Mouse (Mus musculus) forebrain, embryonic 16.5 days (tissue): ENCODE results near the gene Thap8. TPM values are rescaled to one million over a fixed set of nuclear protein-coding genes. Genes with fewer than 3 reads are reported as not detected.
A peak's percentile ranks its signal among the peaks of the same experiment; 100 is the strongest.
"Not testable (repeated sequence)": the region's sequence is repeated elsewhere in the genome, so short reads cannot be mapped to it uniquely, and the experiment has no call there.

Experiments used
- ATAC-seq: fragments of 200-750 bp; cut with Nextera tagmentation; 2 replicates; pipeline ENCODE4 v1.8.0; 2017; ENCODE audit warnings: mild to moderate bottlenecking, moderate library complexity
- H3K27ac ChIP-seq: fragments of 300-500 bp; sonication (generic); 2 replicates; pipeline ENCODE4 v1.5.1; 2014; ENCODE audit warnings: low read length, control low read depth
- H3K27me3 ChIP-seq: fragments of 300-500 bp; sonication (generic); replicated peaks from 2 replicates; pipeline ENCODE4 v1.6.1; 2014; ENCODE audit warnings: low read length; ENCODE audit not compliant: control insufficient read depth, insufficient read depth
- H3K36me3 ChIP-seq: fragments of 300-500 bp; sonication (generic); 2 replicates; pipeline ENCODE4 v1.6.1; 2014; ENCODE audit not compliant: control insufficient read depth, insufficient read depth
- H3K4me1 ChIP-seq: fragments of 300-500 bp; sonication (generic); replicated peaks from 2 replicates; pipeline ENCODE4 v1.6.1; 2014; ENCODE audit warnings: low read length; ENCODE audit not compliant: control insufficient read depth, insufficient read depth
- H3K4me2 ChIP-seq: fragments of 300-500 bp; sonication (generic); 2 replicates; pipeline ENCODE4 v1.6.1; 2014; ENCODE audit warnings: mild to moderate bottlenecking, low read length, control low read depth
- H3K4me3 ChIP-seq: fragments of 300-500 bp; sonication (generic); replicated peaks from 2 replicates; pipeline ENCODE4 v1.5.1; 2014; ENCODE audit warnings: mild to moderate bottlenecking, low read length, control low read depth
- H3K9ac ChIP-seq: fragments of 300-500 bp; sonication (generic); replicated peaks from 2 replicates; pipeline ENCODE4 v1.6.1; 2014; ENCODE audit warnings: low read depth, low read length, control low read depth
- H3K9me3 ChIP-seq: fragments of 300-500 bp; sonication (generic); 2 replicates; pipeline ENCODE4 v1.6.1; 2016; ENCODE audit warnings: low read length; ENCODE audit not compliant: control insufficient read depth
- WGBS: fragments of 180-500 bp; shearing (Covaris S2); extraction: QIAGEN DNeasy Blood & Tissue Kit; methylation state at CpG from one replicate; pipeline ENCODE4 v1.1.7; 2014; 5-methylcytosine and 5-hydroxymethylcytosine counted together
- polyA plus RNA-seq: library from polyadenylated mRNA; unstranded; fragments of >200 nt; fragmentation: Nextera tagmentation; extraction: Ambion mirVana; gene quantifications from 2 replicates; pipeline ENCODE4 v1.2.1, GENCODE M21; 2015

The Thap8 gene
- 0.36 and 0.42 TPM in 2 replicates for polyA plus RNA-seq

- Histone ChIP-seq H3K27ac (peak within 1 kb of the TSS; percentile 100), H3K9me3 (no peaks in the 10 kb centered on the region), H3K9ac (peak within 1 kb of the TSS; percentile 68), H3K4me1 (peaks cover 10% of the 10 kb centered on the region), H3K27me3 (no peaks in the 10 kb centered on the region), H3K4me2 (peak within 1 kb of the TSS; percentile 98), H3K36me3 (no peaks in the 10 kb centered on the region), H3K4me3 (peak within 1 kb of the TSS; percentile 81)
- ATAC-seq: peak; percentile 97
- under 1% methylated on average over 49 of the region's 49 CpGs for WGBS
These were observed at the start of gene Thap8, which contains the start of gene Wdr62 for GRCm38 (mm10) chr7:30279951-30280669. Thap8 (plus strand) TSS chr7:30280094. Wdr62 (minus strand) TSS chr7:30280419.

DNA sequence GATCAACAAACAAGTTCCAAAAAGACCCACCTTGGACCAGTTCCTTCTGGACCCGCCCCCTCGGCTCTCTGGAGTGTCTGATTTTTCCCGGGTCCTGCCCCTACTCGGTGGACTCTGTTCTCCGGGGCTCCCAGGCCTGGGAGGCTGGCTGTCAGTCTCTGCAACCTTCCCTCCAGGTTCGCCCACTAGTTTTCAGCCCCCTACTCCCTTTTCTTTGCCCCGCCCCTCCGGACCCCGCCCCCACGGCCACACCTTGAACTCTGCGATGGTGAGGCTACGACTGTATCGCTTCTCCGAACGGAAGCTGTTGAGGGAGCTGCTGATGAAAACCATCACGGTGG, 48.6 kb upstream of the Thap8 start:
- peaks cover 7% of the 10 kb centered on the region; the same call in 1 of the 2 replicates for H3K36me3 ChIP-seq
- H3K9me3 ChIP-seq: no peaks in the 10 kb centered on the region
- no peaks in the 10 kb centered on the region for H3K27me3 ChIP-seq
- H3K4me1 ChIP-seq: peaks cover 20% of the 10 kb centered on the region
- ATAC-seq: no peak; the same call in 1 of the 2 replicates
- 1% methylated on average over 16 of the region's 16 CpGs for WGBS
- peak overlapping the region; percentile 79 for H3K4me2 ChIP-seq
- peak overlapping the region; percentile 55 for H3K4me3 ChIP-seq
- peak overlapping the region; percentile 97 for H3K27ac ChIP-seq
- H3K9ac ChIP-seq: peak overlapping the region; percentile 59

DNA sequence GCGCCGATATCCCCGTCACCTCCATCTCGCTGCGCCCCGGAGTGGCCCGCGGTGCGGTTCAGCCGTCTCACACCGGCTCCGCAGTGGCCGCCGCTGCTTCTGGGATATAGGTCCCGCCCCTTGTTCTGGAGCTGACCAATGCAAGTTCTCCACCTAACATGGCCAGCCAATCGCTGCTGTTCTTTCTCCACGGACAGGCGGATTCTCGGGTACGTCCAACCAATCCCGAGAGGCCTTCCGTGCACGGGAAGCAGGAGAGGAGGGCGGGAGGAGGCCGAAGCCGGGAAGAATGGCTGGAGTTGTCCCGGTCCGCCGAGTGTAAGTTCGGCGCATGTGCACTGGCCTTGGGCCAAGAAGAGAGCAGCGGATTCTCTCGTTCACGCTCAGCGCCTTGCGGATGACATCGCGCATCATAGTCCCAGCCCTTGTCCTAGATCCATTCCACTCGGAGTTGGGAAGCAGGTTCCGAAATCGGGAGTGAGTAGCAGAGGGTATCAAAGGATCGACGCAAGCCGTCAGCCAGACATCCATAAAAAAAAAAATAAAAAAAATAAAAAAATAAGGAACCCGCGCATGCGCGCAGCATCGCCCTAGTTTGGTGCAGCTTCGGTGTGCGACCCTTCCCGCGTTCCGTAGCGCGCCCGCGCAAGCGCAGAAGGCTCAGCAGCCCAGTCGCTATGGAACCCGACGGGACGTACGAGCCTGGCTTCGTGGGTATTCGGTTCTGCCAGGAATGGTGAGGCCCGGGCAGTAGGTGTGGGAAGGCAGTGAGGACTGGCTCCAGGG, 48.0 kb upstream of the Thap8 start, which contains the start of the genes Polr2i and Tbcb:
TSS of gene Polr2i (plus strand) at position 280 of the 786 bp plus-strand sequence.
TSS of gene Tbcb (minus strand) at position 604 of the 786 bp plus-strand sequence.
- Histone ChIP-seq H3K4me3 (peak within 1 kb of the TSS; percentile 55), H3K9me3 (no peaks in the 10 kb centered on the region), H3K27me3 (no peaks in the 10 kb centered on the region), H3K27ac (peak within 1 kb of the TSS; percentile 97), H3K4me2 (peak within 1 kb of the TSS; percentile 79), H3K4me1 (peaks cover 20% of the 10 kb centered on the region), H3K9ac (peak within 1 kb of the TSS; percentile 66), H3K36me3 (peaks cover 2% of the 10 kb centered on the region; the same call in 1 of the 2 replicates)
- peak; percentile 96 for ATAC-seq
- under 1% methylated on average over 67 of the region's 67 CpGs for WGBS

DNA sequence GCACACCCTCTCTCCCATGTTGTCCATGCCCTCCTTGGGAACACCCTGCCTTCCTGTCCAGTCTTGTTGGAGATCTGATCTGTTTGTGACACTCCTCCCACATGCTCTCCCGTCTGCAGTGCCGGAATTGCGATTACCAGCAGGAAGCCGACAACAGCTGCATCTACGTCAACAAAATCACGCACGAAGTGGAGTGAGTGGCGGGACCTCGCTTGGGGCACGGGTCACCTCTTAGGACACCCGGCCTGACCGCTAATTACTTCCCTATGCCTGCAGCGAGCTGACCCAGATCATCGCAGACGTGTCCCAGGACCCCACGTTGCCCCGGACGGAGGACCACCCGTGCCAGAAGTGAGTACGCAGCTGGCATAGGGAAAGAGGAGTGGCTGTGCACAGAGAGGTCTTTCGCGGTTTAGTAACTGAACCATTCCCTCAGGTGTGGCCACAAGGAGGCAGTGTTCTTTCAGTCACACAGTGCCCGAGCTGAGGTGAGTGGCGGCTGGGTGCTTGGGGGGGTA, 47.2 kb upstream of the Thap8 start:
- Histone ChIP-seq H3K27ac (peak overlapping the region; percentile 97), H3K9ac (peak overlapping the region; percentile 66), H3K4me1 (peaks cover 20% of the 10 kb centered on the region), H3K27me3 (no peaks in the 10 kb centered on the region), H3K36me3 (no peaks in the 10 kb centered on the region; the same call in 1 of the 2 replicates), H3K4me3 (peak overlapping the region; percentile 55), H3K4me2 (peak overlapping the region; percentile 60), H3K9me3 (no peaks in the 10 kb centered on the region)
- WGBS: 3% methylated on average over 24 of the region's 24 CpGs
- ATAC-seq: no peak

DNA sequence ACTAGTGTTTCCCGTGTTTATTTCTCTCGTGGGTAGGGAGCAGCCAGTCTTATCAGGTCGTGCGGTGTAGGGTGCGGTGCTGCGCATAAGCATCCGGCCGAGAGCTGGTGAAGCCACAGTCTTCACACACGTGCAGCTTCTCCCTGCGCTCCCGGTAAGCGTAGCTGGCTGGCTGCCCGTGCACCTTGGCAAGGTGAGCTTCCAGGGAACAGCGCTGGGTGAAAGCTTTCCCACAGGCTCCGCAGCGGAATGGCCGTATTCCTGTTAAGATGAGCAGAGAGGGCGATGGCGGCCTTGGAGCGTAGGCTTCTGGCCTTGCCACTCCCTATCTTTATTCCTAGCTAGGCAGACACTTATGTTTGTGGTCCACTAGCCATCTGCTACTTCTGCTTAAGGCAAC, 46.5 kb upstream of the Thap8 start:
- Histone ChIP-seq H3K4me2 (peak overlapping the region; percentile 60; the same call in 1 of the 2 replicates), H3K27ac (no peak overlapping the region), H3K27me3 (no peaks in the 10 kb centered on the region), H3K4me3 (no peak overlapping the region), H3K9ac (no peak overlapping the region), H3K36me3 (no peaks in the 10 kb centered on the region), H3K4me1 (peaks cover 20% of the 10 kb centered on the region), H3K9me3 (no peaks in the 10 kb centered on the region)
- ATAC-seq: no peak
- 91% methylated on average over 20 of the region's 20 CpGs for WGBS

DNA sequence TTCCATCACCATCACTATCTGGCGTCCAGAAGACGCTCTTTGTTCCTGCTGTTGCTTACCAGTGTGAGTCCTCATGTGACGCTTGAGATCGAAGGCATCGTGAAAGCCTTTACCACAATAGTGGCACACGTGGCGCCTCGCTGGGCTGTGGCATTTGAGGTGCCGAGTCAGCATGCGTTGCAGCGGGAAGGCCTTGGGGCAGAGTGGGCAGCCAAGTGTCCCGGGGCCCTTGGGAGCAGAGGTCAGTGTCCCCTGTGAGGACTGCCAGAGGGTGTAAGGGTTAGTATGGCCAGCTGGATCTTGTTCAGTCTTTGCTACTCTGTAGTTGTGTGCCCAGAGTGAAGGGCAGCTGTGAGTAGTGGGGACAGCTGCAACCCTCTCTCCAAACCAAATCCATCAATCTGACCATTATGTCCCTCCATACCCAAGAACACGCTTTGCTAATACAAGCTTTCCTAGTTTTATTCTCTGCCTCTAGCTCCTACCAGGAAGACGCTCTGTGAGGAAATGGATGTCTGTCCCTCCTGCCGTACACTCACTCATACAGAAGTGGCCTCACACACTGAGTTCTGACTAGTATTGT, 45.5 kb upstream of the Thap8 start:
- Histone ChIP-seq H3K9ac (no peak overlapping the region), H3K36me3 (no peaks in the 10 kb centered on the region), H3K27me3 (no peaks in the 10 kb centered on the region), H3K4me1 (peaks cover 20% of the 10 kb centered on the region), H3K4me3 (no peak overlapping the region), H3K9me3 (no peaks in the 10 kb centered on the region), H3K4me2 (no peak overlapping the region), H3K27ac (no peak overlapping the region)
- ATAC-seq: no peak
- 93% methylated on average over 15 of the region's 15 CpGs for WGBS

- peaks cover 20% of the 10 kb centered on the region for H3K4me1 ChIP-seq
- no peak for ATAC-seq
- H3K9ac ChIP-seq: no peak overlapping the region
- no peaks in the 10 kb centered on the region for H3K9me3 ChIP-seq
- no peak overlapping the region for H3K4me3 ChIP-seq
- H3K4me2 ChIP-seq: no peak overlapping the region
- WGBS: 94% methylated on average over 8 of the region's 8 CpGs
- H3K27me3 ChIP-seq: no peaks in the 10 kb centered on the region
- no peak overlapping the region for H3K27ac ChIP-seq
- H3K36me3 ChIP-seq: no peaks in the 10 kb centered on the region
These were observed 44.8 kb upstream of the Thap8 start for GRCm38 (mm10) chr7:30235091-30235490.

- whole genome bisulfite sequencing: 89% methylated on average over 4 of the region's 4 CpGs
- no peak within 1 kb of the TSS for H3K9ac ChIP-seq
- no peak within 1 kb of the TSS for H3K27ac ChIP-seq
- H3K4me3 ChIP-seq: no peak within 1 kb of the TSS
- peaks cover 17% of the 10 kb centered on the region for H3K4me1 ChIP-seq
- no peaks in the 10 kb centered on the region for H3K27me3 ChIP-seq
- no peaks in the 10 kb centered on the region for H3K9me3 ChIP-seq
- H3K4me2 ChIP-seq: no peak within 1 kb of the TSS
- no peak for ATAC-seq
- H3K36me3 ChIP-seq: no peaks in the 10 kb centered on the region
These were observed 44.3 kb upstream of the Thap8 start, which contains the start of gene Ovol3 for GRCm38 (mm10) chr7:30235625-30236024. Ovol3 (minus strand) TSS chr7:30235725.

DNA sequence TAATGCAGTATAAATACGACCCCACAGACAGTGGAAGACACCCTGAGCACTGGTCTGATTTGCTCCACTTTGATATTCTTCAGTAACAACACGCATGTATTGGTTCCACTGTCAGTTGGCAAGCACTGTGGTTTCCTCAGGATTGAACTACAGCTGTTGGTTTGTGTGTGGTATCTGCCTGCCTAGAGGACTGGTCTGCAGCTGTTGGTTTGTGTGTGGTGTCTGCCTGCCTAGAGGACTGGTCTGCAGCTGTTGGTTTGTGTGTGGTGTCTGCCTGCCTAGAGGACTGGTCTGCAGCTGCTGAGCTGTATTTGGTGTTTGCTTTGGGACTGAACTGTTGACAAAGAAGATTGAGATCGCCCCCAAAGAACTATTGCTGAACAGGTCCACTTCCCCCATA, 42.5 kb upstream of the Thap8 start:
- 81% methylated on average over 3 of the region's 3 CpGs for WGBS

More for the DNA sequence above, 42.5 kb upstream of the Thap8 start:
- not testable (repeated sequence) for H3K4me3 ChIP-seq, H3K9ac ChIP-seq, H3K27me3 ChIP-seq, H3K9me3 ChIP-seq, H3K27ac ChIP-seq, H3K36me3 ChIP-seq, H3K4me2 ChIP-seq, ATAC-seq
- peaks cover 11% of the 10 kb centered on the region for H3K4me1 ChIP-seq
